Mouse (Mus musculus): ENCODE data around the gene Bclaf3. TPM values are rescaled to one million over a fixed set of nuclear protein-coding genes. Genes with fewer than 3 reads are reported as not detected.

Bclaf3 gene
- polyA plus RNA-seq, 1 experiment from 2014 or later: 12.0 TPM

DNA sequence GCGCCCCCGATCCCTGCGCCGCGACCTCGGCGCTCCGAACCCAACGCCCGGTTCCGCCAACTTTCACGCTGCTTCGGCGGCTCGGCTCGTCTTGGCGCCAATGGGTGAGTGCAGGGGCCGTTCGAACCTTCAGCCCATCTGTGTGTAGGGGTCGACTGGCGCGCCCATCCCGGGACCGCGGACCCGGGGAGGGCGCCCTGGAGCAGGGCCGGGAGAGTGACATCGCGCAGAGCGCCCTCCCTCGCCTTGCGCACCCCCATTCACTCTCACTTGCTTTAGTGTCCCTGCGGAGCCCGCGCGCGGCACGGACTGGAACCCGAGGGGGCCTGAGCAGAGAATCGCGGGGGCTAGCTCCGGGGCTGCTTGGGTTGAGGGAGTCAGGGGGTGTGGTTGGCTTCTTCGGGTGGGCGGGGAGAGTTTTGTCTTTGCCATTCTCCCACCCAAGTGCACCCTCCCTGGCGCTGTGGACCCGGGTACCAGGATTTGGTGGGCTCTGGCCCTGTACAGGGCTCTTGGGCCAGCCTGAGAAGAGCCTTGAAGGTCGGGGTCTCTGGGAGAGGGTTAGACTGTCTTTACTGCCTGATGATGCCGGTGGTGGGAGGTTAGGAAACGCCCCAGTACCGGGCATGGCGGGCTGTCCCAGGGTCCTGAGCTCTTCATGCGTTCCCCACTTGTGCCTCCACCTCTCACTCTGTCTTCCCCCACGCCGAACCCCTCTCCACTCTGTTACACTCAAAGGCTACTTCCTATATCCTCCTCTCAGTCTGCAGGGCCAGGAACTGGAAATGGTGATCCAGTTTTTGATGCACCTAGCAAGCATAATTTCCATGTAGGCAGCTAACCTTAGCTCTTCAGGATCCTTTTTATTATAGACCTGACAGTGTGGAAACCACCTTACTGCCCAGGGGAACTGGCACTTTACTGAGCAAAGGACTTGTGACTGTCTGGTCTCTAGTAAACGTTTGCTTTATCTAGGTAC lies 101.4 kb downstream of the Bclaf3 start:
- Histone ChIP-seq H3K9me3 (no peaks in the 10 kb centered on the region), H3K4me3 (peak overlapping the region; percentile 68), H3K27me3 (replicated peaks) (no peaks in the 10 kb centered on the region), H3K4me2 (peak overlapping the region; percentile 78), H3K36me3 (no peaks in the 10 kb centered on the region), H3K27ac (replicated peaks) (peak overlapping the region; percentile 63), H3K4me1 (peaks cover 10% of the 10 kb centered on the region; the same call in 1 of the 2 replicates), H3K9ac (peak overlapping the region; percentile 84)
- ATAC-seq (ENCODE audit: extremely low read depth, insufficient number of reproducible peaks, low FRiP score, low TSS enrichment): 0 out of 2 replicates have a peak, but pooled peaks have one; percentile 29
- 13% methylated on average over 55 of the region's 56 CpGs for WGBS

DNA sequence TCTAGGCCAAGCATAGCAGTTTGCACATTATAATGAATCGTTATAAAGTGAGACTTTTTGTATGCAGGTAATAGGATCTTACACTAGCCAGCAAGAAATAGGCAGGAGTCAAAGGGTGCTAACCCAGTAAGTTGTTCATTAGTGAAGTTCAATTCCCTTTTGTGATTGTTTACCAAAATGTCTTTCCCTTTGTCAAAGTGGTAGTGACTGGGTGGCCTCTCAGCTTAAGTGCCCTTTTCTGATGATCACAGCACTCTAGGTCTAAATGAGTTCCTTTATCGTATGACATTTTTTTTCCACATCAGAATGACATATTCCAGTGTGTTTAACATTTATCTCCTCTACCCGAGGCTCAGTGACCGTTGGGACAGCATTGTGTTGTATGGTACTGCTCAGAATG lies 102.1 kb downstream of the Bclaf3 start:
- peak overlapping the region; percentile 68 for H3K4me3 ChIP-seq
- peak overlapping the region; percentile 78 for H3K4me2 ChIP-seq
- H3K27ac ChIP-seq (replicated peaks): no peak overlapping the region
- 37% methylated on average over 4 of the region's 4 CpGs for WGBS
- no peaks in the 10 kb centered on the region for H3K36me3 ChIP-seq
- no peak for ATAC-seq (ENCODE audit: extremely low read depth, insufficient number of reproducible peaks, low FRiP score, low TSS enrichment)
- H3K9ac ChIP-seq: peak overlapping the region; percentile 40; the same call in 1 of the 2 replicates
- H3K4me1 ChIP-seq: peaks cover 10% of the 10 kb centered on the region; the same call in 1 of the 2 replicates
- H3K9me3 ChIP-seq: no peaks in the 10 kb centered on the region
- H3K27me3 ChIP-seq (replicated peaks): no peaks in the 10 kb centered on the region

DNA sequence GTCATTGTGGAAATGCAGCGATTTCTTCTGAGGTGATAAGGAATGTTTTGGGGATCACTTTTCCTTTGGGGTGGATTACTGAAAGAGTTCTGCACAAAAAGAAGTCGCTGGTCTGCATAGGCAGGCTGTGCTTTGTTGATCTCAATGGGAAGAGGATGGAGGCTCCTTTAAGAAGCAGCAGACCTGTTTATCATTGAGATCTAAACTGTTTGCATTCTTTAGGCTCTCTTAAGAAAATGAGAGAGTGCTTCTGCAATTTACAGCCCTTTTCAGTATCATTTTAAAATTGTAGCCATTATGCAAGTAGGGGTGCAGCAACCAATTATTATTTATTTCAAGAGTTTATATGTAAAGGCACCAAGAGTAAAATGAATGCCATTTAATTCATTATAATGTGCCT lies 102.7 kb downstream of the Bclaf3 start:
- Histone ChIP-seq H3K4me3 (no peak overlapping the region), H3K9me3 (no peaks in the 10 kb centered on the region)
- 49% methylated on average over 2 of the region's 2 CpGs for WGBS

DNA sequence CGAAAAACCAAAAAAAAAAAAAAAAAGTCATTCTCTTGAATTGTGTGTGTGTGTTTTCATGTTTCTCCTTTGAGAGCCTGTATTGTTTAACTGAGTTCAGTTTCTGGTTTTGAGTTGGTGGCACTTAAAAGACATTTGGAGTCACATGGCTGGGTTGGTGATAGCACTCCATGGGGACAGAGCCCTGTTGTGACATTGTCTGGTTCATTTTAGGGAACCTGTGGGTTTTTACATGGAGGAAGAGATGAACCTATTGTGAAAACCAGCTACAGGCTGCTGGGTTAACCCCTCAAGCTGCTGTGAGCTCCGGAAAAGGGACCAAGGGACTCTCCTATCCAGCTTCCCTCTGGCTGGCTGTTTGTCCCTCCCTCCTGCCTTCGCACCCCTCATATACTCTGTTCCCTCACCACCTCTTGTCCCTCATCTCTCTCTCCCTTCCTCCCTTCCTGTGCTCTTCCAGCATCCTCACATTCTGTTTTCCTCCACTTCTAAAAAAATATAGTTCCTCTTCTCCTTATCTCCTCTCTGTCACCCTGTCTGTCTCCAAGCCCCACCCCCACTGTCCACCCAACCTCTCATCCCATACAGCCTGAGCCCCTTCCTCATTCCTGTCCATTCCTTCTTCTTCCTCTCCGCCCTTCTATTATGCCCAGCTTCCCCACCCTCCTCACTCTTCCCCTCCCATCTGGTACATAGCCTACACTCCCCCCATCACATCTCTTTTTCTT lies 112.2 kb downstream of the Bclaf3 start:
- H3K9me3 ChIP-seq: no peaks in the 10 kb centered on the region
- H3K9ac ChIP-seq: no peak overlapping the region
- 71% methylated on average over 3 of the region's 4 CpGs for WGBS
- no peaks in the 10 kb centered on the region for H3K4me1 ChIP-seq
- no peak overlapping the region for H3K4me3 ChIP-seq
- H3K36me3 ChIP-seq: no peaks in the 10 kb centered on the region
- no peak overlapping the region for H3K4me2 ChIP-seq
- H3K27me3 ChIP-seq (replicated peaks): no peaks in the 10 kb centered on the region
- H3K27ac ChIP-seq (replicated peaks): no peak overlapping the region
- ATAC-seq (ENCODE audit: extremely low read depth, insufficient number of reproducible peaks, low FRiP score, low TSS enrichment): no peak

More for the DNA sequence above, 102.7 kb downstream of the Bclaf3 start:
- no peaks in the 10 kb centered on the region for H3K36me3 ChIP-seq
- H3K4me1 ChIP-seq: peaks cover 10% of the 10 kb centered on the region; the same call in 1 of the 2 replicates
- peak overlapping the region; percentile 78 for H3K4me2 ChIP-seq
- H3K9ac ChIP-seq: no peak overlapping the region
- no peaks in the 10 kb centered on the region for H3K27me3 ChIP-seq (replicated peaks)
- ATAC-seq (ENCODE audit: extremely low read depth, insufficient number of reproducible peaks, low FRiP score, low TSS enrichment): no peak
- no peak overlapping the region for H3K27ac ChIP-seq (replicated peaks)

DNA sequence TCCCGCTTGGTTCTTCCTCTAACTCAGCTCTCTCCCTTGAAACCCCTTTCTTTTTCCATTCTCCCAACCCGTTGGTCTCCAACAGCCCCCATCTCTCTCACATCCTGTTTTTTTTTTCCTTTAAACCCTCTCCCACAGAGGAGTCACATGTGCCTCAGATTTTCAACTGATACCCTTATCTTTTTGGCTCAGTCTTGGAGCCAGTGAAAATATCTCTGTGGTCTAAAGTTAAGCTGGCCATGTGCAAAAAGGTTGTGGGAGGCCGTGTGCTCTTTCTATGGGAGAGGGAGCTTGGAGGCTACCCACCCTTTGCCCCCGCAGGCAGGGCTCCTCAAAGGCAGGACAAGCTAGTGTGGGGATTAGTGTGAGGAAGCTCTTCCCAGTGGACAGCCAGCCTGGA lies 113.5 kb downstream of the Bclaf3 start:
- H3K9me3 ChIP-seq: no peaks in the 10 kb centered on the region
- no peak for ATAC-seq (ENCODE audit: extremely low read depth, insufficient number of reproducible peaks, low FRiP score, low TSS enrichment)

More for the DNA sequence above, 113.5 kb downstream of the Bclaf3 start:
- Histone ChIP-seq H3K4me1 (no peaks in the 10 kb centered on the region), H3K27ac (replicated peaks) (no peak overlapping the region), H3K4me3 (no peak overlapping the region), H3K9ac (no peak overlapping the region), H3K27me3 (replicated peaks) (no peaks in the 10 kb centered on the region), H3K4me2 (no peak overlapping the region), H3K36me3 (no peaks in the 10 kb centered on the region)
- WGBS: 48% methylated on average over 4 of the region's 4 CpGs

Other genes starting within 250 kb of the Bclaf3 start
- 94.2 and 104 TPM in 2 replicates for gene Eif1ax, start 154.5 kb upstream of the Bclaf3 start, polyA plus RNA-seq (2015; fragmentation: Nextera tagmentation; extraction: Ambion mirVana)
- gene Map7d2, start 112.1 kb upstream of the Bclaf3 start, polyA plus RNA-seq (2015; fragmentation: Nextera tagmentation; extraction: Ambion mirVana): 0.79 and 0.84 TPM in 2 replicates
- gene Sh3kbp1, start 100.6 kb downstream of the Bclaf3 start, polyA plus RNA-seq (2015; fragmentation: Nextera tagmentation; extraction: Ambion mirVana): 85.3 and 87.8 TPM in 2 replicates

Data from heart, embryonic 13.5 days (tissue).